Comparison of ENCODE assay signal across 8 mouse cellular contexts in the genomic region with DNA sequence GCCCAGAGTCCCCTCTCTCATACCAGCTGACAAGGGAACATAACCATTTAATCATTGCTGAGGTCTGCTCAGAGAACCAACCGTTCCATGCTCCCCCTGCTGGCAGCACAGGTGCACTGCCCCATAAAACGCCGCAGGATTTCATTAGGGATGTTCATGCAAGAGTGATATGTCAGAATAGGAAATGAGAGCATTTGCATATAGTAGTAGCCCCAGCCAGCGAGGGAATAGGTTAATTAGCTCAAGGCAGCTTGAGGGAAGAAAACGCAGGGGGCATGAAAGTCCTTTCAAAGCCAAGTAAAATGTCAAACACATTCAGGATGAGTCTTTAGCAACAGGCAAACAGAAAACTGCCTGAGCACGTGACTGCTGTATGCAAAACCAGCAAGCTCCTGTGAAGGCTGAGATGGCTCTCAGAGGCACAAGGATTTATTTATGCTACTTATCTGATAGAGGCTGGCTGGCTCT.
DNase-seq lines count a peak whose midpoint lies in the region; ATAC-seq and TF ChIP-seq lines count a peak whose summit lies in the region.

No protein-coding gene starts in this region.

- H3K9me3 ChIP-seq in forebrain, embryonic 10.5 days: no peaks in the 10 kb centered on the region
- H3K9me3 ChIP-seq in heart, embryonic 14.5 days (ENCODE audit: control insufficient read depth, low read length): no peaks in the 10 kb centered on the region
- no peaks in the 10 kb centered on the region for H3K9me3 ChIP-seq in kidney, postnatal 0 days (replicated peaks; ENCODE audit: low read length)
- H3K9me3 ChIP-seq in liver, embryonic 11.5 days (ENCODE audit: control insufficient read depth, low read length): no peaks in the 10 kb centered on the region

- no peak overlapping the region for H3K4me3 ChIP-seq in forebrain, embryonic 10.5 days
- H3K4me3 ChIP-seq in heart, embryonic 14.5 days (ENCODE audit: control insufficient read depth in 1 of 2, insufficient read depth in 1 of 2, low read depth in 1 of 2, low read length in 2 of 2): peak overlapping the region in 1 of 2 experiments; percentile 13; a peak in 2 of 4 replicates
- H3K4me3 ChIP-seq in kidney, postnatal 0 days (replicated peaks; ENCODE audit: low read depth, low read length): no peak overlapping the region
- no peak overlapping the region; the same call in 1 of the 2 replicates for H3K4me3 ChIP-seq in liver, embryonic 11.5 days (ENCODE audit: low read depth, low read length)

- no peaks in the 10 kb centered on the region for H3K27me3 ChIP-seq in forebrain, embryonic 10.5 days (ENCODE audit: poor library complexity, severe bottlenecking)
- no peaks in the 10 kb centered on the region for H3K27me3 ChIP-seq in heart, embryonic 14.5 days (ENCODE audit: control insufficient read depth, insufficient read depth, low read length)
- no peaks in the 10 kb centered on the region for H3K27me3 ChIP-seq in kidney, postnatal 0 days (ENCODE audit: insufficient read depth, low read length)
- H3K27me3 ChIP-seq in liver, embryonic 11.5 days (replicated peaks; ENCODE audit: control insufficient read depth, insufficient read depth, low read length): no peaks in the 10 kb centered on the region
- H3K27me3 ChIP-seq in splenic B cell, adult 2 months (ENCODE audit: control insufficient read depth, insufficient read depth, low read length, poor library complexity, severe bottlenecking): no peaks in the 10 kb centered on the region

- H3K4me1 ChIP-seq in forebrain, embryonic 10.5 days: peaks cover 12% of the 10 kb centered on the region
- peaks cover 9 to 28% of the 10 kb centered on the region in 2 experiments for H3K4me1 ChIP-seq in heart, embryonic 14.5 days (ENCODE audit: control insufficient read depth in 2 of 2, insufficient read depth in 2 of 2, low read length in 2 of 2)
- peaks cover 5% of the 10 kb centered on the region; the same call in 1 of the 2 replicates for H3K4me1 ChIP-seq in kidney, postnatal 0 days (replicated peaks; ENCODE audit: insufficient read depth, low read length)
- H3K4me1 ChIP-seq in liver, embryonic 11.5 days (replicated peaks; ENCODE audit: control insufficient read depth, insufficient read depth, low read length): peaks cover 7% of the 10 kb centered on the region

- H3K9ac ChIP-seq in heart, embryonic 14.5 days (ENCODE audit: low read length): peak overlapping the region; percentile 38; the same call in 1 of the 2 replicates
- no peak overlapping the region for H3K9ac ChIP-seq in kidney, postnatal 0 days (ENCODE audit: low read depth, low read length)
- no peak overlapping the region for H3K9ac ChIP-seq in liver, embryonic 11.5 days (ENCODE audit: low read depth, low read length)

- DNase-seq in B cell, adult 2 months: peak; percentile 82 to 86
- peak; percentile 87 for DNase-seq in brain, adult 2 months (ENCODE audit: low read depth, low spot score)
- DNase-seq in forebrain, embryonic 10.5 days (ENCODE audit: extremely low spot score, low spot score): peak; percentile 84
- peak; percentile 88 for DNase-seq in kidney, postnatal 0 days (ENCODE audit: low spot score)
- DNase-seq in liver, embryonic 11.5 days (ENCODE audit: low spot score): peak; percentile 80
- peak; percentile 39 to 71 for DNase-seq in natural killer cell, adult 2 months (ENCODE audit: low spot score in 2 of 2)
- peak; percentile 81 for DNase-seq in splenic B cell, adult 2 months (ENCODE audit: low read depth, low spot score)

- ATAC-seq in heart, embryonic 14.5 days (ENCODE audit: insufficient number of reproducible peaks, insufficient read depth, low FRiP score, low read depth): no peak
- ATAC-seq in kidney, postnatal 0 days (replicated peaks; ENCODE audit: low FRiP score, low read depth): peak; percentile 33; the same call in 1 of the 2 replicates
- ATAC-seq in liver, embryonic 11.5 days (replicated peaks; ENCODE audit: low FRiP score): peak; percentile 80

- no peak overlapping the region for H3K27ac ChIP-seq in forebrain, embryonic 10.5 days
- no peak overlapping the region for H3K27ac ChIP-seq in heart, embryonic 14.5 days (replicated peaks in 1 of 2; ENCODE audit: control insufficient read depth in 1 of 2, insufficient read depth in 1 of 2, low read depth in 2 of 2, low read length in 2 of 2)
- H3K27ac ChIP-seq in kidney, postnatal 0 days: no peak overlapping the region
- H3K27ac ChIP-seq in liver, embryonic 11.5 days (ENCODE audit: low read depth, low read length): no peak overlapping the region

- TF ChIP-seq CTCF in kidney, postnatal 0 days (IDR thresholded peaks at IDR 0.05; ENCODE audit: low read depth): peak; percentile 98

- 6% methylated on average over 6 of the region's 6 CpGs for WGBS in forebrain, embryonic 10.5 days
- WGBS in heart, embryonic 14.5 days: 1% methylated on average over 6 of the region's 6 CpGs
- 6% methylated on average over 6 of the region's 6 CpGs for WGBS in kidney, postnatal 0 days
- 4% methylated on average over 6 of the region's 6 CpGs for WGBS in liver, embryonic 11.5 days

- peaks cover 4% of the 10 kb centered on the region; the same call in 1 of the 2 replicates for H3K36me3 ChIP-seq in forebrain, embryonic 10.5 days (replicated peaks)
- peaks cover 13% of the 10 kb centered on the region for H3K36me3 ChIP-seq in heart, embryonic 14.5 days (ENCODE audit: control insufficient read depth, insufficient read depth, low read length)
- 0 out of 2 replicates have a peak, but pooled peaks cover 5% of the 10 kb centered on the region for H3K36me3 ChIP-seq in kidney, postnatal 0 days (ENCODE audit: insufficient read depth, low read length)
- no peaks in the 10 kb centered on the region for H3K36me3 ChIP-seq in liver, embryonic 11.5 days (ENCODE audit: control insufficient read depth, insufficient read depth, low read length)
- no peaks in the 10 kb centered on the region; the same call in 1 of the 2 replicates for H3K36me3 ChIP-seq in splenic B cell, adult 2 months (ENCODE audit: control insufficient read depth, insufficient read depth, low read length, poor library complexity, severe bottlenecking)

- H3K4me2 ChIP-seq in heart, embryonic 14.5 days (ENCODE audit: low read length): peak overlapping the region; percentile 55
- peak overlapping the region; percentile 21; the same call in 1 of the 2 replicates for H3K4me2 ChIP-seq in kidney, postnatal 0 days (ENCODE audit: low read length)
- peak overlapping the region; percentile 48 for H3K4me2 ChIP-seq in liver, embryonic 11.5 days
